Mouse (Mus musculus) forebrain, embryonic 14.5 days (tissue): ENCODE results near the gene Gck. TPM values are rescaled to one million over a fixed set of nuclear protein-coding genes. Genes with fewer than 3 reads are reported as not detected.
A peak's percentile ranks its signal among the peaks of the same experiment; 100 is the strongest.

Source experiments
- ATAC-seq: fragments of 200-750 bp; cut with Nextera tagmentation; 2 replicates; pipeline ENCODE4 v1.8.0; 2017; ENCODE audit warnings: mild to moderate bottlenecking, moderate library complexity
- DNase-seq: peaks from one replicate; pipeline ENCODE4 v3.0.0-alpha.2; 2015; ENCODE audit warnings: low spot score
- H3K27ac ChIP-seq: fragments of 300-500 bp; sonication (generic); 2 replicates; pipeline ENCODE4 v1.5.1; 2014; ENCODE audit warnings: low read depth, mild to moderate bottlenecking, control low read depth, low read length, moderate library complexity
- H3K27me3 ChIP-seq: fragments of 300-500 bp; sonication (generic); replicated peaks from 2 replicates; pipeline ENCODE4 v1.6.1; 2014; ENCODE audit warnings: low read length, control low read depth, mixed read lengths; ENCODE audit not compliant: control insufficient read depth, insufficient read depth
- H3K36me3 ChIP-seq: fragments of 300-500 bp; sonication (generic); 2 replicates; pipeline ENCODE4 v1.6.1; 2014; ENCODE audit warnings: low read length, control low read depth; ENCODE audit not compliant: control insufficient read depth, insufficient read depth
- H3K4me1 ChIP-seq: fragments of 300-500 bp; sonication (generic); 2 replicates; pipeline ENCODE4 v1.6.1; 2014; ENCODE audit warnings: antibody characterized with exemption, low read length, control low read depth; ENCODE audit not compliant: control insufficient read depth, insufficient read depth
- H3K4me2 ChIP-seq: fragments of 300-500 bp; sonication (generic); 2 replicates; pipeline ENCODE4 v1.6.1; 2014; ENCODE audit warnings: mild to moderate bottlenecking, control low read depth, low read length
- H3K4me3 ChIP-seq: fragments of 300-500 bp; sonication (generic); 2 replicates; pipeline ENCODE4 v1.5.1; 2014; ENCODE audit warnings: low read depth, low read length, control low read depth
- H3K9ac ChIP-seq: fragments of 300-500 bp; sonication (generic); 2 replicates; pipeline ENCODE4 v1.6.1; 2014; ENCODE audit warnings: mild to moderate bottlenecking, low read length, control low read depth, moderate library complexity
- H3K9me3 ChIP-seq: fragments of 300-500 bp; sonication (generic); replicated peaks from 2 replicates; pipeline ENCODE4 v1.6.1; 2016; ENCODE audit warnings: low read length, control low read depth, mixed read lengths; ENCODE audit not compliant: control insufficient read depth
- WGBS: fragments of 180-500 bp; shearing (Covaris S2); extraction: QIAGEN DNeasy Blood & Tissue Kit; methylation state at CpG from one replicate; pipeline ENCODE4 v1.1.7; 2014; 5-methylcytosine and 5-hydroxymethylcytosine counted together
- polyA plus RNA-seq: library from polyadenylated mRNA; unstranded; fragments of >200 nt; fragmentation: Nextera tagmentation; extraction: Ambion mirVana; gene quantifications from 2 replicates; pipeline ENCODE4 v1.2.1, GENCODE M21; 2014

Gene Gck
- polyA plus RNA-seq, 1 experiment from 2014 or later, result 6.5 TPM

DNA sequence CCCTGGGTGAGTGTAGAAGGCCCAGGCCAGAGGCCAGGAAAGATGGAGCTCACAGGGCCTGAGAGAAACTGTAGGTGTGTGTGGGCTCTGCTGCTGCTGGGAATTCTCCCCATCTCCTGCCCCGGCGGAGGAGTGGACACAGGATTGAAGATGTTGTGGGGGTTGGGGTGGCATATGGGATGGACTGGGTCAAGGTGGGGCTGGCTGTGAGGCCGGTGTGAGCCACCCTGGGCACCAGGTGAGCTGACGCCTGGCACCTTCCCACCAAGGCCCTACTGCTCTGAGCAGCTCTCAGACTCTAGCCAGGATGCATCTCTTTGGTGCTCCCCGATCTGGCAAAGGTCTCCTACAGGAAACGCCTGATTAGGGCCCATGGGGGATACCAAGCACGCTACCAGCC lies 31.4 kb upstream of the Gck start:
- no peak overlapping the region for H3K27ac ChIP-seq
- DNase-seq (no peak), ATAC-seq (no peak)
- no peak overlapping the region for H3K4me2 ChIP-seq
- WGBS, result 88% methylated on average over 7 of the region's 7 CpGs
- no peaks in the 10 kb centered on the region for H3K27me3 ChIP-seq
- H3K9ac ChIP-seq, result no peak overlapping the region
- no peaks in the 10 kb centered on the region for H3K9me3 ChIP-seq
- no peak overlapping the region for H3K4me3 ChIP-seq
- no peaks in the 10 kb centered on the region for H3K36me3 ChIP-seq
- H3K4me1 ChIP-seq, result no peaks in the 10 kb centered on the region

DNA sequence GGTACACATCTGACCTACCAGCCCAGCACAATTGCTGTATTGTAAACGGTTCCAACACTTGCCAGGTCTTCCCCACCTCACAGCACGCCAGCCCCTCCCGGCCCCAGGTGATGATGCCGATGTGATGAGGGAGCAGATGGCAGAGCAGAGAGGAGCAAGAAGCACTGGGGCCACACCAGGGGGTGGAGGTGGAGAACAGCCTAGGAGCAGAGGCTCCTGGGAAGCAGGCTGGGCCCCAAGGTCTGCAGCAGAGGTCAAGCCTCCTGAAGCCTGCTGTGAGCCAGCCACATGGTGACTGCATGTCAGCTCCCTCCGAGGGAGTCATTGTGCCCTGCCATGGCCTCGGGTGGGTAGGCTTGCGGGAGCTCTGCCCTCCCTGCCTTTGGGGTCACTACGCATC lies 30.7 kb upstream of the Gck start:
- Histone ChIP-seq H3K27ac (no peak overlapping the region), H3K4me3 (no peak overlapping the region), H3K36me3 (no peaks in the 10 kb centered on the region), H3K4me1 (no peaks in the 10 kb centered on the region), H3K27me3 (no peaks in the 10 kb centered on the region), H3K4me2 (no peak overlapping the region), H3K9me3 (no peaks in the 10 kb centered on the region), H3K9ac (no peak overlapping the region)
- 74% methylated on average over 8 of the region's 8 CpGs for WGBS
- ATAC-seq (no peak), DNase-seq (no peak)

DNA sequence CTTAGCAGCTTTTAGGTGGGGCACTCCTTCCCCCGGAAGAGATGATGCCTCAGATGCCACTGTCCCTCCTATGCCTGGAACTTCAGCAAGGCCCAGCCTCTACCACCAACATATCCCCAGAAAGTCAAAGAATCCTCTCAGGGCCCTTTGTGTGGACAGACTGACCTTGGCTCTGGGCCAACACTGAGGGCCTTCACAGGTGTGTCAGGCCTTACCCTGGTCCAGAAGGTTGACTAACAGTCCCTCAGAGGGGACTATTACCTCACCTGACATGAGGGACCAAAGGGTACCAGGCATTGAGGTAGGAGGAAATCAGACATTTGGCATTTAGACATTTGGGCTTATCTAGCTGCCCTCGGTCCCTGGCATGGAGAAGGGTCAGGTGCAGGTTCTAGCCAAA lies 30.2 kb upstream of the Gck start:
- H3K36me3 ChIP-seq, result no peaks in the 10 kb centered on the region
- no peaks in the 10 kb centered on the region for H3K4me1 ChIP-seq
- no peak overlapping the region for H3K9ac ChIP-seq
- WGBS, result 91% methylated on average over 2 of the region's 2 CpGs
- ATAC-seq, result no peak
- H3K4me3 ChIP-seq, result no peak overlapping the region
- no peak overlapping the region for H3K27ac ChIP-seq
- DNase-seq, result no peak
- no peaks in the 10 kb centered on the region for H3K9me3 ChIP-seq
- H3K4me2 ChIP-seq, result no peak overlapping the region
- no peaks in the 10 kb centered on the region for H3K27me3 ChIP-seq

DNA sequence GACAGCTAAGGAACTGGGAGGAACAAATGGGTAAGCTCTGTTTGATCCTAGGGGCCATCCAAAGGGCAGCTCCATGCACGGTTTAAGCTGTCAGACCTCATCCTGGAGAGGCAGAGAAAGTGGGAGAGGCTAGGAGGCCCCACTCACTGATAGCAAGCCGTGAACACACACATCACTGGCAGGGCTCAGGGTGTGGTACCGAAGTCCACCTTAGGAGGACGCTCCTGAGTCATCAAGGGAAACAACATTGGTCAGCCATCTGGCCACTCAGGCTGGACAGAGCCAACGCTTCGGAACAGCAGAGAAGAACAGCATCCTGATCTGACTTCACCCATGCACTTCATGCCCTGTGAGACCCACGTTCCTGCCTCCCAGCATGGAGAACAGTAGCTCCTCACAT lies 29.2 kb upstream of the Gck start:
- Histone ChIP-seq H3K4me1 (no peaks in the 10 kb centered on the region), H3K9me3 (no peaks in the 10 kb centered on the region), H3K27ac (no peak overlapping the region), H3K4me2 (no peak overlapping the region), H3K4me3 (no peak overlapping the region), H3K36me3 (no peaks in the 10 kb centered on the region), H3K9ac (no peak overlapping the region), H3K27me3 (no peaks in the 10 kb centered on the region)
- ATAC-seq, result no peak
- no peak for DNase-seq
- WGBS, result 88% methylated on average over 7 of the region's 7 CpGs

DNA sequence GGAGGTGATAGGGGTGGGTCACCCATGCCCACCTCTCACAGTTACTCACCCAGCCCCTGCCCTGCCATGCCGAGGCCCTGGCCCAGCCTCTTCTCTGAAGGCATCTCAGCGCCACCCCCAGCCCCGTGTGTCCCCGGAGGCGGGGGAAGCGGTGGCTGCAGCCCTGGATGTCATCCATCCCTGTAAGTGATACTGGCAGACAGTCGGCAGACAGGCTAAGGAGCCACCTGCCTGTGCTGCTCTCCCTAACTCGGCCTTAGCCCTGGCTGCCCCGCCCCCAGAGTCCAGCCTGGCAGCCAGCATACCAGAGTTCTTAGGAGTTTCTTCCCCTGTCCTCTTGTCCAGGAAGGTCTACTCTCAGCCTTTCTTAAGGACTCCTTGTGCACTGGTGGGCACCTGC lies 26.2 kb upstream of the Gck start:
- Histone ChIP-seq H3K4me1 (no peaks in the 10 kb centered on the region), H3K9me3 (no peaks in the 10 kb centered on the region), H3K36me3 (0 out of 2 replicates have a peak, but pooled peaks cover 7% of the 10 kb centered on the region), H3K27me3 (no peaks in the 10 kb centered on the region), H3K4me2 (no peak overlapping the region), H3K4me3 (no peak overlapping the region), H3K9ac (0 out of 2 replicates have a peak overlapping the region, but pooled peaks have one; percentile 13), H3K27ac (no peak overlapping the region)
- DNase-seq (no peak), ATAC-seq (no peak)
- 14% methylated on average over 9 of the region's 9 CpGs for WGBS

DNA sequence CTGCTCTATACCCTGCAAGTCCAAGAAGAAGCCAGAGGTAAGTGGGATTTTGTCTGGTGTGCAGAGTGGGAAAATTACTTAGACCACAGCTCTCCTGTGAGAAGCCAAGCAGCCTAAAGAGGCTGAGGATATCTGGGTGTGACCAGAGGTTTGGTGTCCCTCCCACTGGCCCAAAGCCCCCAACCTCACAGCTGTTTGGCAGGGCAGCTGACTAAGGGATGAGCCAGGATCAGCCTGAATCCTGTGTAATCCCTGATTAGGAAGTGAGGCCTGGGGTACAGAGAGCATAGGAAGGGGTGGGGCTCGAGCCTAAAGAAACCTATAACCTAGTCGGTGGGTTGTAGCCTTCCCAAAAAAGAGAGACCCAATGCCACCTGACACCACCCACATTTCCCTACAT lies 25.2 kb upstream of the Gck start:
- H3K36me3 ChIP-seq, result peaks cover 14% of the 10 kb centered on the region; the same call in 1 of the 2 replicates
- DNase-seq, result no peak
- H3K4me3 ChIP-seq, result no peak overlapping the region
- H3K9me3 ChIP-seq, result no peaks in the 10 kb centered on the region
- H3K4me1 ChIP-seq, result no peaks in the 10 kb centered on the region
- H3K4me2 ChIP-seq, result no peak overlapping the region
- H3K27me3 ChIP-seq, result no peaks in the 10 kb centered on the region
- H3K9ac ChIP-seq, result no peak overlapping the region
- ATAC-seq, result no peak
- H3K27ac ChIP-seq, result no peak overlapping the region
- WGBS, result 37% methylated on average over 2 of the region's 2 CpGs

DNA sequence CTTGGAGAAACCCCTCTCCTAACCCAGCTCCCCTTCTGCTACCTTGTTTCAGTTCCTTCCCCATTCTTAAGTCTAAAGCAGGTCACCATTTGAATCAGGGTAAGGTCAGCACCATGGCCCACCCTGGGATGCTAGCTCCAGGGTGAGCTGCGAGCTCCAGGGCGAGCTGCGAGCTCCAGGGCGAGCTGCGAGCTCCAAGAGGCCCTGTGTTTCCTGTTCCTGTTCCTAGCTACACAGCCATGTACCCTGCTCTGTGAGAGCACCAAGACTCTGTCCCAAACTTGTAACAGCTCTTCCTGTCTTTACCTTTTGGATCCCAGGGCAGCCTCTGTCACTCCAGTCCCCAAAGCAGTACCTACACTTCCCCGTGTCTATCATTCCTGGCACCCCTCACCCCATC lies 24.2 kb upstream of the Gck start:
- Histone ChIP-seq H3K27ac (no peak overlapping the region), H3K9ac (no peak overlapping the region), H3K4me3 (no peak overlapping the region), H3K36me3 (peaks cover 20% of the 10 kb centered on the region), H3K27me3 (no peaks in the 10 kb centered on the region), H3K4me2 (no peak overlapping the region), H3K4me1 (no peaks in the 10 kb centered on the region), H3K9me3 (no peaks in the 10 kb centered on the region)
- ATAC-seq, result no peak
- WGBS, result 78% methylated on average over 6 of the region's 6 CpGs
- DNase-seq, result no peak

DNA sequence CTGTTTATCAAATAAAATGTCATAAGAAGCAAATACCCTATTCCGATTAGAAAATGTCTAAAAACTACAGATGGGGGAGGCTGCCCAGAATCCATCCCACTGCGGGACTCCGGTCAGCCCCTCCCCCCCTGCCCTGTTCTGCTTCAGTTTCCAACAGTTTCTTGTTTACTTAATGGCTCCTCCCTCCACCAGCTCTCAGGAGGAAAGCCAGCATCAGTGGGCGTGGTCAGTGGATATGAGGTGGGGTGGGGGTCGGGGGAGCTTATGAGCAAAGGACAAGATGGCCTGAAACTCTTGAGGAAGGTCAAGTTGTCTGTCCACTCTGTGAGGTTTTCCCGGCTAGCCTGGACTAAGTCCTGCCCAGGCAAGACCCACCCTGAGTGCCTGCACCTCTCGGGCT lies 23.3 kb upstream of the Gck start:
- no peaks in the 10 kb centered on the region for H3K9me3 ChIP-seq
- WGBS, result 59% methylated on average over 7 of the region's 7 CpGs
- H3K36me3 ChIP-seq, result peaks cover 29% of the 10 kb centered on the region
- no peak overlapping the region for H3K9ac ChIP-seq
- no peaks in the 10 kb centered on the region for H3K27me3 ChIP-seq
- ATAC-seq (no peak), DNase-seq (no peak)
- H3K4me3 ChIP-seq, result no peak overlapping the region
- no peaks in the 10 kb centered on the region for H3K4me1 ChIP-seq
- H3K4me2 ChIP-seq, result no peak overlapping the region
- no peak overlapping the region for H3K27ac ChIP-seq

DNA sequence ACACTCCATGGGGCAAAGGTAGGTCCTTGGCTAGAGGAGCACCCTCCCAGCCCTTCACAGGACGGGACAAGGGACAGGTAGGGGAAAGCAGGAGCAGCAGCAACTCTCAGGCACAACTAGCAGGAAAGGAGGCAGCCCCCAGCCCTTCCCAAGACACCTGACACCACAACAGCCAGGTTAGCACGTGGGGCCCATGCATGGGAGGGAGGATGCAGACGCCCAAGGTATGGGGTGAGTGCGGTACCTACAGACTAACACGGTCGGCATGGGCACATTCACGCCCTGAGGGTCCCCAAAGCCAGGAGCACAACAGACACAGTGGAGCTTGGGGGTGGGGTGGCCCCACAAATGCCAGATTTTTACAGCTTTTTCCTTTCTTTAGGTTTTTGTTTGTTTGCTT lies 21.3 kb upstream of the Gck start:
- no peak overlapping the region for H3K4me2 ChIP-seq
- H3K27me3 ChIP-seq, result no peaks in the 10 kb centered on the region
- no peak overlapping the region for H3K27ac ChIP-seq
- H3K9ac ChIP-seq, result no peak overlapping the region
- no peak overlapping the region for H3K4me3 ChIP-seq
- DNase-seq (no peak), ATAC-seq (no peak)
- 70% methylated on average over 7 of the region's 7 CpGs for WGBS
- no peaks in the 10 kb centered on the region for H3K9me3 ChIP-seq
- peaks cover 48% of the 10 kb centered on the region for H3K36me3 ChIP-seq
- H3K4me1 ChIP-seq, result no peaks in the 10 kb centered on the region
